ENCODE assay signal across 20 mouse cellular contexts in genomic region chr2:174071406-174071805, GRCm38 (mm10). TPM values are rescaled to one million over a fixed set of nuclear protein-coding genes. Genes with fewer than 3 reads are reported as not detected.
A peak's percentile ranks its signal among the peaks of the same experiment; 100 is the strongest.
DNase-seq lines count a peak whose midpoint lies in the region; ATAC-seq and TF ChIP-seq lines count a peak whose summit lies in the region.
"Had no signal": no experiment of that assay in that cellular context is flagged by ENCODE, and none has a peak within 500 bp of the region (broad histone marks: within the 10 kb centered on the region; RNA-seq: fewer than 3 reads in every experiment).

No protein-coding gene starts in this region.

- 56% methylated on average over 5 of the region's 5 CpGs for WGBS in lung, embryonic 14.5 days
- 76% methylated on average over 5 of the region's 5 CpGs for WGBS in lung, adult 2 months
- 93% methylated on average over 5 of the region's 5 CpGs for WGBS in midbrain, embryonic 11.5 days

- ATAC-seq in lung, embryonic 14.5 days (ENCODE audit: insufficient read depth), result no peak
- no peak for ATAC-seq in midbrain, embryonic 11.5 days (ENCODE audit: low FRiP score)
- ATAC-seq: forebrain, embryonic 16.5 days; hindbrain, postnatal 0 days had no signal

- H3K27ac ChIP-seq in lung, embryonic 14.5 days (ENCODE audit: low read depth), result no peak overlapping the region
- H3K27ac ChIP-seq in embryonic fibroblast, embryonic 13.5 days (ENCODE audit: insufficient read depth, low read length), result peak overlapping the region; percentile 66
- no peak overlapping the region for H3K27ac ChIP-seq in midbrain, embryonic 11.5 days (ENCODE audit: low read depth, low read length)
- H3K27ac ChIP-seq: embryonic facial prominence, embryonic 15.5 days; forebrain, embryonic 12.5 days; heart, embryonic 13.5 days; hindbrain, embryonic 13.5 days; hindbrain, postnatal 0 days had no signal

- no peaks in the 10 kb centered on the region for H3K36me3 ChIP-seq in lung, embryonic 14.5 days (ENCODE audit: insufficient read depth)
- H3K36me3 ChIP-seq in midbrain, embryonic 11.5 days (ENCODE audit: control insufficient read depth, insufficient read depth, low read length), result no peaks in the 10 kb centered on the region
- H3K36me3 ChIP-seq: embryonic facial prominence, embryonic 15.5 days; forebrain, embryonic 12.5 days; heart, embryonic 13.5 days; hindbrain, embryonic 13.5 days had no signal

- TF ChIP-seq CTCF in lung, embryonic 14.5 days (IDR thresholded peaks at IDR 0.05; ENCODE audit: low read depth), result no peak
- no peak for TF ChIP-seq CTCF in lung, adult 2 months (IDR thresholded peaks at IDR 0.05; ENCODE audit: insufficient read depth, low read length)
- TF ChIP-seq CTCF in embryonic fibroblast, embryonic 13.5 days (IDR thresholded peaks at IDR 0.05; ENCODE audit: borderline replicate concordance, insufficient read depth, low read length), result no peak

- no peak overlapping the region for H3K4me3 ChIP-seq in lung, embryonic 14.5 days (ENCODE audit: low read depth, low read length)
- H3K4me3 ChIP-seq in lung, adult 2 months (replicated peaks; ENCODE audit: extremely low read depth, low read depth, low read length), result no peak overlapping the region
- H3K4me3 ChIP-seq in embryonic fibroblast, embryonic 13.5 days (ENCODE audit: insufficient read depth, low read length), result no peak overlapping the region
- no peak overlapping the region for H3K4me3 ChIP-seq in midbrain, embryonic 11.5 days (ENCODE audit: low read depth, low read length)
- H3K4me3 ChIP-seq: embryonic facial prominence, embryonic 15.5 days; forebrain, embryonic 12.5 days; heart, embryonic 13.5 days; hindbrain, embryonic 13.5 days had no signal

- H3K9ac ChIP-seq in lung, embryonic 14.5 days, result no peak overlapping the region
- H3K9ac ChIP-seq in midbrain, embryonic 11.5 days (ENCODE audit: low read length), result no peak overlapping the region
- H3K9ac ChIP-seq: embryonic facial prominence, embryonic 15.5 days; forebrain, embryonic 12.5 days; heart, embryonic 13.5 days; hindbrain, embryonic 13.5 days had no signal

- no peaks in the 10 kb centered on the region for H3K9me3 ChIP-seq in lung, embryonic 14.5 days (ENCODE audit: low read depth, low read length)
- H3K9me3 ChIP-seq in midbrain, embryonic 11.5 days (ENCODE audit: control insufficient read depth, low read length), result no peaks in the 10 kb centered on the region
- H3K9me3 ChIP-seq: embryonic facial prominence, embryonic 15.5 days; forebrain, embryonic 12.5 days; heart, embryonic 13.5 days; hindbrain, embryonic 13.5 days had no signal

- H3K4me1 ChIP-seq in lung, embryonic 14.5 days (ENCODE audit: insufficient read depth), result peaks cover 10% of the 10 kb centered on the region
- peaks cover 7% of the 10 kb centered on the region for H3K4me1 ChIP-seq in lung, adult 2 months (ENCODE audit: control insufficient read depth, insufficient read depth, low read length)
- H3K4me1 ChIP-seq in embryonic fibroblast, embryonic 13.5 days (ENCODE audit: control insufficient read depth, insufficient read depth, low read length), result peaks cover 3% of the 10 kb centered on the region; the same call in 1 of the 2 replicates
- peaks cover 16% of the 10 kb centered on the region for H3K4me1 ChIP-seq in midbrain, embryonic 11.5 days (ENCODE audit: control insufficient read depth, insufficient read depth, low read length)

- peak; percentile 76 for DNase-seq in adrenal gland, adult 2 months
- DNase-seq in adrenal gland, postnatal 25 days, result no peak
- DNase-seq in lung, embryonic 14.5 days, result peak; percentile 31
- DNase-seq in lung, adult 2 months, result no peak
- DNase-seq in adrenal gland, adult 8-10 months, result peak; percentile 61
- no peak for DNase-seq in midbrain, embryonic 11.5 days (ENCODE audit: low spot score, missing footprints)
- DNase-seq in cerebellum, postnatal 25 days, result no peak
- DNase-seq: cerebellum, adult 2 months; cerebellum, postnatal 10 days; embryo, embryonic 11 days; gastrocnemius, postnatal 14 days; heart, adult 11 months; kidney, adult 8-10 months had no signal

- no peaks in the 10 kb centered on the region for H3K27me3 ChIP-seq in lung, embryonic 14.5 days (ENCODE audit: insufficient read depth, low read length)
- no peaks in the 10 kb centered on the region for H3K27me3 ChIP-seq in midbrain, embryonic 11.5 days (ENCODE audit: control insufficient read depth, insufficient read depth, low read length)
- H3K27me3 ChIP-seq: embryonic facial prominence, embryonic 15.5 days; forebrain, embryonic 12.5 days; hindbrain, embryonic 13.5 days had no signal

- no peak for TF ChIP-seq POLR2A in lung, adult 2 months (IDR thresholded peaks at IDR 0.05; ENCODE audit: borderline replicate concordance, extremely low read depth, low read depth, low read length)
- TF ChIP-seq POLR2A in embryonic fibroblast, embryonic 13.5 days (IDR thresholded peaks at IDR 0.05; ENCODE audit: low read depth, low read length), result no peak

- no peak overlapping the region for H3K4me2 ChIP-seq in lung, embryonic 14.5 days
- no peak overlapping the region for H3K4me2 ChIP-seq in midbrain, embryonic 11.5 days
- H3K4me2 ChIP-seq: embryonic facial prominence, embryonic 15.5 days; forebrain, embryonic 12.5 days; heart, embryonic 13.5 days; hindbrain, embryonic 13.5 days had no signal

RNA-seq across cellular contexts. Expression of gene Stx16, which starts 4.7 kb away (rescaled TPM):
- 10 to 100 TPM; 45.2 to 51.0 TPM for total RNA-seq in adrenal gland, adult 2 months (2021)
- 30.7 and 31.3 TPM in 2 replicates for polyA plus RNA-seq in adrenal gland, adult 2 months (2012; rRNA removed)
- 41.6 and 63.8 TPM in 2 replicates for total RNA-seq in adrenal gland, postnatal 25 days (2021)
- 9.6 and 10.3 TPM in 2 replicates for polyA plus RNA-seq in lung, embryonic 14.5 days (2014; fragmentation: Nextera tagmentation; extraction: Ambion mirVana)
- polyA plus RNA-seq in lung, adult 2 months (2012; rRNA removed), result 35.0 and 43.1 TPM in 2 replicates
- total RNA-seq in adrenal gland, adult 8-10 months (2022), result 10 to 100 TPM; 52.0 to 61.3 (median 55.4) TPM
- 43.4 and 57.7 TPM in 2 replicates for polyA plus RNA-seq in embryonic fibroblast, embryonic 13.5 days (2011; ENCODE audit: insufficient read length, low read depth, missing spikeins)
- polyA plus RNA-seq in midbrain, embryonic 11.5 days (2014; fragmentation: Nextera tagmentation; extraction: Ambion mirVana), result 8.1 and 9.3 TPM in 2 replicates

RNA-seq across cellular contexts. Expression of gene Npepl1, which starts 38.7 kb away (rescaled TPM):
- total RNA-seq in adrenal gland, adult 2 months (2021), result 10 to 100 TPM; 53.8 to 66.7 TPM
- polyA plus RNA-seq in adrenal gland, adult 2 months (2012; rRNA removed), result 156 and 183 TPM in 2 replicates
- 65.3 and 71.0 TPM in 2 replicates for total RNA-seq in adrenal gland, postnatal 25 days (2021)
- 56.5 and 56.8 TPM in 2 replicates for polyA plus RNA-seq in lung, embryonic 14.5 days (2014; fragmentation: Nextera tagmentation; extraction: Ambion mirVana)
- 116 and 117 TPM in 2 replicates for polyA plus RNA-seq in lung, adult 2 months (2012; rRNA removed)
- 10 to 100 TPM; 57.3 to 68.1 (median 62.5) TPM for total RNA-seq in adrenal gland, adult 8-10 months (2022)
- polyA plus RNA-seq in embryonic fibroblast, embryonic 13.5 days (2011; ENCODE audit: insufficient read length, low read depth, missing spikeins), result 44.4 and 51.4 TPM in 2 replicates
- 30.5 and 34.0 TPM in 2 replicates for polyA plus RNA-seq in midbrain, embryonic 11.5 days (2014; fragmentation: Nextera tagmentation; extraction: Ambion mirVana)

Comparison
In these comparisons a context has a peak if more than half of its experiments do, and no peak if none do; other contexts are left out.
1. DNase-seq: peak in adrenal gland, adult 2 months (single experiment), lung, embryonic 14.5 days (single experiment) and adrenal gland, adult 8-10 months (single experiment); none in adrenal gland, postnatal 25 days (single experiment), lung, adult 2 months (single experiment), midbrain, embryonic 11.5 days (single experiment) and cerebellum, postnatal 25 days (0 of 2).